In genomic region chr7:130936472-130936951, GRCm38 (mm10) we compare ENCODE assay signal across 8 mouse cellular contexts. TPM values are rescaled to one million over a fixed set of nuclear protein-coding genes. Genes with fewer than 3 reads are reported as not detected.
A peak's percentile ranks its signal among the peaks of the same experiment; 100 is the strongest.
DNase-seq lines count a peak whose midpoint lies in the region; ATAC-seq lines count a peak whose summit lies in the region.

No protein-coding gene starts in this region.

- H3K4me1 ChIP-seq in forebrain, embryonic 11.5 days (replicated peaks; ENCODE audit: control insufficient read depth, insufficient read depth, low read length), result peaks cover 9% of the 10 kb centered on the region
- H3K4me1 ChIP-seq in limb, embryonic 11.5 days (ENCODE audit: control insufficient read depth, insufficient read depth, low read length), result peaks cover 6% of the 10 kb centered on the region; the same call in 1 of the 2 replicates
- peaks cover 12% of the 10 kb centered on the region for H3K4me1 ChIP-seq in midbrain, embryonic 16.5 days (ENCODE audit: control insufficient read depth, insufficient read depth, low read length)

- intact Hi-C loops in heart, postnatal 25 days (cut with DNase I), result loop anchor here (2.0 to 5.0 kb wide), 2 partner anchors 24 to 41 kb away; no protein-coding TSS in a partner anchor

- H3K9ac ChIP-seq in forebrain, embryonic 11.5 days (ENCODE audit: low read length), result no peak overlapping the region
- peak overlapping the region; percentile 45 for H3K9ac ChIP-seq in limb, embryonic 11.5 days (ENCODE audit: low read length)
- peak overlapping the region; percentile 57; the same call in 1 of the 2 replicates for H3K9ac ChIP-seq in midbrain, embryonic 16.5 days (ENCODE audit: low read depth, low read length)

- peak overlapping the region; percentile 57 for H3K4me2 ChIP-seq in forebrain, embryonic 11.5 days (ENCODE audit: low read depth, low read length, severe bottlenecking)
- peak overlapping the region; percentile 70 for H3K4me2 ChIP-seq in limb, embryonic 11.5 days (ENCODE audit: low read depth, severe bottlenecking)
- H3K4me2 ChIP-seq in midbrain, embryonic 16.5 days (ENCODE audit: low read length), result peak overlapping the region; percentile 73

- no peaks in the 10 kb centered on the region for H3K9me3 ChIP-seq in forebrain, embryonic 11.5 days (ENCODE audit: control insufficient read depth, low read length)
- no peaks in the 10 kb centered on the region; the same call in 1 of the 2 replicates for H3K9me3 ChIP-seq in limb, embryonic 11.5 days (ENCODE audit: control insufficient read depth, low read length)
- no peaks in the 10 kb centered on the region for H3K9me3 ChIP-seq in midbrain, embryonic 16.5 days (replicated peaks; ENCODE audit: control insufficient read depth, low read length, poor library complexity, severe bottlenecking)

- ATAC-seq in forebrain, embryonic 11.5 days (replicated peaks; ENCODE audit: low FRiP score), result peak; percentile 21; the same call in 1 of the 2 replicates
- peak; percentile 54 for ATAC-seq in limb, embryonic 11.5 days (ENCODE audit: insufficient number of reproducible peaks, low FRiP score, low TSS enrichment, low read depth)
- ATAC-seq in midbrain, embryonic 16.5 days, result 0 out of 2 replicates have a peak, but pooled peaks have one; percentile 21

- H3K4me3 ChIP-seq in forebrain, embryonic 11.5 days (ENCODE audit: low read depth, low read length), result peak overlapping the region; percentile 39
- H3K4me3 ChIP-seq in limb, embryonic 11.5 days (ENCODE audit: low read depth, low read length), result peak overlapping the region; percentile 47
- peak overlapping the region; percentile 38 for H3K4me3 ChIP-seq in midbrain, embryonic 16.5 days (ENCODE audit: low read depth, low read length)

- no peak overlapping the region for H3K27ac ChIP-seq in forebrain, embryonic 11.5 days (ENCODE audit: low read depth, low read length)
- no peak overlapping the region for H3K27ac ChIP-seq in limb, embryonic 11.5 days (replicated peaks; ENCODE audit: low read depth, low read length)
- H3K27ac ChIP-seq in midbrain, embryonic 16.5 days (ENCODE audit: low read length), result no peak overlapping the region

- DNase-seq in retina, embryonic 14.5 days (ENCODE audit: low spot score), result peak; percentile 30
- DNase-seq in retina, postnatal 1 day, result no peak
- DNase-seq in forebrain, embryonic 11.5 days (ENCODE audit: low spot score), result peak; percentile 57
- DNase-seq in heart, postnatal 25 days (ENCODE audit: low spot score), result peak; percentile 42
- DNase-seq in limb, embryonic 11.5 days (ENCODE audit: low spot score), result peak; percentile 56
- DNase-seq in thymus, postnatal 0 days (ENCODE audit: low spot score), result no peak
- DNase-seq in layer of hippocampus, adult 18-20 months (ENCODE audit: low spot score in 2 of 2), result no peak

- H3K27me3 ChIP-seq in forebrain, embryonic 11.5 days (ENCODE audit: control insufficient read depth, insufficient read depth, low read length), result peaks cover 47% of the 10 kb centered on the region
- peaks cover 50% of the 10 kb centered on the region for H3K27me3 ChIP-seq in limb, embryonic 11.5 days (ENCODE audit: control insufficient read depth, insufficient read depth, low read length)
- peaks cover 52% of the 10 kb centered on the region for H3K27me3 ChIP-seq in midbrain, embryonic 16.5 days (ENCODE audit: control insufficient read depth, insufficient read depth, low read depth, low read length)

- under 1% methylated on average over 49 of the region's 49 CpGs for WGBS in forebrain, embryonic 11.5 days
- under 1% methylated on average over 49 of the region's 49 CpGs for WGBS in limb, embryonic 11.5 days
- WGBS in midbrain, embryonic 16.5 days, result under 1% methylated on average over 49 of the region's 49 CpGs

- H3K36me3 ChIP-seq in forebrain, embryonic 11.5 days (ENCODE audit: control insufficient read depth, insufficient read depth, low read length), result no peaks in the 10 kb centered on the region
- no peaks in the 10 kb centered on the region for H3K36me3 ChIP-seq in limb, embryonic 11.5 days (ENCODE audit: control insufficient read depth, insufficient read depth, low read length)
- H3K36me3 ChIP-seq in midbrain, embryonic 16.5 days (ENCODE audit: control insufficient read depth, insufficient read depth, low read length), result no peaks in the 10 kb centered on the region

RNA-seq across cellular contexts. Expression of gene Htra1, which starts 0.6 kb away (rescaled TPM):
- 2.7 and 4.2 TPM in 2 replicates for polyA plus RNA-seq in forebrain, embryonic 11.5 days (2014; fragmentation: Nextera tagmentation; extraction: Ambion mirVana)
- total RNA-seq in heart, postnatal 25 days (2021), result 100 to 1,000 TPM; 122 to 142 TPM
- 6.5 and 8.3 TPM in 2 replicates for polyA plus RNA-seq in limb, embryonic 11.5 days (2014; fragmentation: Nextera tagmentation; extraction: Ambion mirVana)
- polyA plus RNA-seq in midbrain, embryonic 16.5 days (2015; fragmentation: Nextera tagmentation; extraction: Ambion mirVana), result 15.5 and 15.6 TPM in 2 replicates
- 8.4 and 9.2 TPM in 2 replicates for polyA plus RNA-seq in thymus, postnatal 0 days (2015; fragmentation: Nextera tagmentation; extraction: Ambion mirVana)
- total RNA-seq in layer of hippocampus, adult 18-20 months (2021), result 100 to 1,000 TPM; 257 to 274 TPM

Comparison
In these comparisons a context has a peak if more than half of its experiments do, and no peak if none do; other contexts are left out.
1. DNase-seq: peak in retina, embryonic 14.5 days (single experiment), forebrain, embryonic 11.5 days (single experiment), heart, postnatal 25 days (single experiment) and limb, embryonic 11.5 days (single experiment); none in retina, postnatal 1 day (single experiment), thymus, postnatal 0 days (single experiment) and layer of hippocampus, adult 18-20 months (0 of 2).
2. Peak in every context shown above with its lines, with median percentiles within 50 percentile points of each other: ATAC-seq, H3K4me2 ChIP-seq and H3K4me3 ChIP-seq.